Mouse (Mus musculus): Measurements from ENCODE around the gene Fxr2.

The Fxr2 gene

GRCm38 (mm10) chr11:69657462-69657881 is 24.7 kb downstream of the Fxr2 start:
- DNase-seq (ENCODE audit: low spot score in 2 of 2) = no peak

DNA sequence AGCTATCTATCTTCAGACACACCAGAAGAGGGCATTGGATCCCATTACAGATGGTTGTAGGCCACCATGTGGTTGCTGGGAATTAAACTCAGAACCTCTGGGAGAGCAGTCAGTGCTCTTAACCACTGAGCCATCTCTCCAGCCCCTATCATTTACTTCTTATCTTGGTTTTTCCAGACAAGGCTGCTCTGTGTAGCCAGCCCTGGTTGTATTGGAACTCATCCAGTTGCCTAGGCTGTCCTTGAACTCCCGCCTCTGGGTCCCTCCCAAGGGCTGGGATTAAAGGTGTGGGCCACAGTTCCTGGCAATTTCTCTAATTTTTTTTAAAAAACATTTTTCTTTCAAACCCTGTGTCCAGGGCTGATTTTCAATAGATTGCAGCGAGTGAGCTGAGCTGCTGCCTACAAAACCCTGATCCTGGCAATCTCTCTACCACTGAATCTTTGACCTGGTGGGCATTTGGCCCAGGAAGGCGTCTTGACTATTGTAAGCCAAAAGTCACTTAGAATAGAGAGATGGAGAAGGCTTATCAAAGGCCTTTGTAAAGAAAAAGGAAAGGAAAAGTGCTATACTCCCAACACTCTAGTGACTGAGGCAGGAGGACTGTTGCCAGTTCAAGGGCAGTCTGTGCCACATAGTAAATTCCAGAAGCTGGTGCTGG is 28.6 kb downstream of the Fxr2 start:
- DNase-seq (ENCODE audit: low spot score in 2 of 2) = no peak

DNA sequence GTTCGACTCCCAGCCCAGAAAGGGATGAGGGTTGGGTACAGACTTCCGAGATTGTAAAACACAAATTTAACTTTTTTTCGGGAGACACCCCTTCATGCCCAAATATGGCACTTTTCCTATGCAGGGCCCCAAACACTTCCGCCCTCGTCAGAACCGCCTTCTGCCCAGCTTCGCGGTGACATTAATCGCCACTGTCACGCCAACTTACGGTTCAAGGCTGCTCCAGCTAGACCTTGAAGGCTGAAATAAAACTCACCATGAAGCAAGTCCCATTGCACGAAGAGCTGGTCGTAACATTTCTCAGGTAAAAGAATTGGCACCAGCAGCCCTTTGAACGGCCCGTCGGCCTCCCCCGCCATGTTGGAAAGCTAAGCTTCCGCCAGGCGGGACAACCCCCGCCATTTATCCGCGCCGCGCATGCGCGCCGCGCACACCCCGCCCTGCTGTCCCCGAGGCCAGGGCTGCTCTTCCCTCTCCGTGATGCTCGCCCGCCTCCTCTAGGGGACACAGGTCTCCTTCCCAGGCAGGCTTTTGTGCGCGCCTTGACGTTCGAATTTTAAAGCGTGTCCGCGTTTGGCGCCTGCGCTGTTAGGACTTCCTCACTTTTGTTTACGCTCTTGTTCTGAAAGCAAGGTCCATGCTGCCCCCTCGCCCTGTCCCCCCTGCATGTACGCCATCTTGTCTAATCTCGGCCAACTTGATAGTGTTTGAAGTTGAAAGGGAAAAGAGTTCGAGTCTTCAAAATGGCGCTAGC is 29.6 kb downstream of the Fxr2 start, which contains the start of gene Mpdu1:
TSS of gene Mpdu1 (minus strand) at position 430 of the 754 bp plus-strand sequence.
- DNase-seq (ENCODE audit: low spot score in 2 of 2) = peak; percentile 93 to 97

DNA sequence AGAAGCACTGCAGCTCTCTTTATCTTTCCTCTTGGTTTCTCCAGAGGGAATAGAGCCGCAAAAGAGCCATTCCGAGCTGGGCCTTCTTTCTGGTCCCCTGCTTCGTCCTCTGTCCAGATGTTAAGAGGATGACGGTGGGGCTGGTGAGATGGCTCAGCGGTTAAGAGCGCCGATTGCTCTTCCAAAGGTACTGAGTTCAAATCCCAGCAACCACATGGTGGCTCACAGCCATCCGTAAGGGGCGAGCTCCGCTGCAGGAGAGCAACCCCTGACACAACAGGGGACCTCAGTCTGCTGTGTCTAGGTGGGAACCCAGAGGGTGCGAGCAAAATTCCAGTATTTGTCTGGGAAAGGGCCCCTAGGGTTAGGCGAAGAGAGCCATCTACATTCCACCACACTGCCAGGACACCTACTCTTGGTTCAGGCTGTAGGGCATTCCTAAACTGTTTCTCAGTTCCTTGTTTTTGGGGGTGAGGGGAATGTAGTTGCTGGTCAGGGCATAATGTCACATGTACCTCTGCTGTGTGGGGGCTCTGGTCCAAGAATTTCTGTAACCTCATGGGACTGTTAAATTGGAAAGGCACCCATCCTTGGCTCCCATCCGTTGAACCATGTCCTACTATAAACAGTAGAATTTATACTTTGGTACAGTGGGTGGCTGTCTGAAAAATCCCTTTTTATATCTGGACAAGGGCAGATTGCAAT is 30.3 kb downstream of the Fxr2 start:
- DNase-seq (ENCODE audit: low spot score in 2 of 2) = no peak

DNA sequence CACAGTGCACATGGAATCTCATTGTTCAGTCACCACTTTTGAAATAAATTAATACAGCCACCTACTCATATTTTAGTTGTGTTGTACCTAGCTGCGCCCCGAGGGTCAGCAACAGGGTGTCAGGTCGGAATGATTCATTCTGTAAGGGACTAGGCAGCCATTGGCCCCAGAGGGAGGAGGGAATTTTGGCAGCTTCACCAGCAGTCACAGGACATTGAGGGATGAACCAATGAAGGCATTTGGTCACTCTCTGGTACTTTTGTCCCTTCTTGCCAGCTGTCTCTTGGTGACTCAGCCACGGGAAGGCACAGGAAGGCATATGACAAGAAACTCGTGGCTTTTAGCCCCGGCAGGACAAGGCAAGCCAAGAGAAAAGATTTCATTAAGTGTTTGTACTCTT is 31.0 kb downstream of the Fxr2 start:
- DNase-seq (ENCODE audit: low spot score in 2 of 2) = no peak

- no peak for DNase-seq (ENCODE audit: low spot score in 2 of 2)
Measured at GRCm38 (mm10) chr11:69664841-69665240, 32.1 kb downstream of the Fxr2 start.

- DNase-seq (ENCODE audit: low spot score in 2 of 2) = no peak
Measured at GRCm38 (mm10) chr11:69665457-69665960, 32.7 kb downstream of the Fxr2 start.

GRCm38 (mm10) chr11:69665961-69666664 is 33.3 kb downstream of the Fxr2 start, which contains the start of gene Cd68:
TSS of gene Cd68 (minus strand) at chr11:69666153.
- DNase-seq (ENCODE audit: low spot score in 2 of 2) = peak; percentile 67 to 74

DNA sequence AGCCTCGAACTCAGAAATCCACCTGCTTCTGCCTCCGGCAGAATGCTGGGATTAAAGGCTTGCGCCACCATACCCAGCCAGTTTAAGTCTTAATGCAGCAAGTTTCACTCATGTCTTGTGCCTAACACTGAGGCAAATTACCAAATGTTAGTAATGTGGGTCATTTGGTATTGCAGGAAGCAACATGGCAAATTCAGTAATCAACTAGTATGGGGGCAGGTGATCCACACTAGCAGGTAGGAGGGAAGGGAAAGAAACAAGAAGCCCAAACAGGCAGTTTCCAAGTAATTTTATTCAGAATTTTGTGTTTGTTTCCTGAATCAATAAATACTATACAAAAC is 33.8 kb downstream of the Fxr2 start:
- no peak for DNase-seq (ENCODE audit: low spot score in 2 of 2)

- peak; percentile 93 to 98 for DNase-seq (ENCODE audit: low spot score in 2 of 2)
Measured at GRCm38 (mm10) chr11:69670786-69671725, 38.3 kb downstream of the Fxr2 start.

DNA sequence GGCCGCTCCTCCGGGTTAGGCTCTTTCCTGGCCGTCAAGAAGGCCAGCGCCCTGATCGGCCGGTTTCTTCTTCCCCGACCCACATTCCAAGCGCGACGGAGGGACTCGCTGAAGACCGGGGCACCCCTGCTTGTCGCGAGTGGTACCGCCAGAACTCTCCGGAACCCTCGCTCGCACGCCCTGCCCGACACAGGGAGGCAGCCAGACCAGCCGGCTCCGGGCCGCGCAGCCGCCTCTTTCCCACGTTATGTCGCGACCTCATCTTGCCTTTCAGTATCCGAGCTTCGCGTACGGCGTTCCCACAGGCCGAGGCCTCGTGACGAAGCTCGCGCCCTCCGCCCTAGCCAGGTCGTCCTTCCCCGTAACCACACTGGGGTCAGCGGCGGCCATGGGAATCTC is 38.9 kb downstream of the Fxr2 start:
- no peak for DNase-seq (ENCODE audit: low spot score in 2 of 2)

GRCm38 (mm10) chr11:69672211-69672706 is 39.5 kb downstream of the Fxr2 start, which contains the start of gene Eif4a1:
TSS of gene Eif4a1 (minus strand) at chr11:69672423.
- peak; percentile 99 to 100 for DNase-seq (ENCODE audit: low spot score in 2 of 2)

DNA sequence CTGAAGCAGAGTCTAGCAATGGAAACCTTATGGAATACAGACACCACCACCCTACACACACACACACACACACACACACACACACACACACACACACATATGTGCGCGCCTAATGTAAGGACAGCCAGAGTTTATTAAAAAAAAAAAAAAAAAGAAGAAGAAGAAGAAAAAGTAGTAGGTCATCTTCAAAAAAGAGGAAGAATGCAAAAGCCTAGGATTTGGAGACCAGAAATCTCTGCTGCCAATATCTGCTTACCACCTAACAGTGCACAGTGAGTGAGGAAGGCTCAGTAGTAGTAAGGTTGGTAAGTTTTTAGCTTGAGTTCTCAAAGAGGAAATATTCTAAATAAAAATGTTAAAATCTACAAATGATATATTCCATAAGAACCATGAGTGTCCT is 46.4 kb downstream of the Fxr2 start:
- no peak for DNase-seq (ENCODE audit: low spot score in 2 of 2)

- DNase-seq (ENCODE audit: low spot score in 2 of 2) = no peak
Measured at GRCm38 (mm10) chr11:69680136-69680855, 47.5 kb downstream of the Fxr2 start.

DNA sequence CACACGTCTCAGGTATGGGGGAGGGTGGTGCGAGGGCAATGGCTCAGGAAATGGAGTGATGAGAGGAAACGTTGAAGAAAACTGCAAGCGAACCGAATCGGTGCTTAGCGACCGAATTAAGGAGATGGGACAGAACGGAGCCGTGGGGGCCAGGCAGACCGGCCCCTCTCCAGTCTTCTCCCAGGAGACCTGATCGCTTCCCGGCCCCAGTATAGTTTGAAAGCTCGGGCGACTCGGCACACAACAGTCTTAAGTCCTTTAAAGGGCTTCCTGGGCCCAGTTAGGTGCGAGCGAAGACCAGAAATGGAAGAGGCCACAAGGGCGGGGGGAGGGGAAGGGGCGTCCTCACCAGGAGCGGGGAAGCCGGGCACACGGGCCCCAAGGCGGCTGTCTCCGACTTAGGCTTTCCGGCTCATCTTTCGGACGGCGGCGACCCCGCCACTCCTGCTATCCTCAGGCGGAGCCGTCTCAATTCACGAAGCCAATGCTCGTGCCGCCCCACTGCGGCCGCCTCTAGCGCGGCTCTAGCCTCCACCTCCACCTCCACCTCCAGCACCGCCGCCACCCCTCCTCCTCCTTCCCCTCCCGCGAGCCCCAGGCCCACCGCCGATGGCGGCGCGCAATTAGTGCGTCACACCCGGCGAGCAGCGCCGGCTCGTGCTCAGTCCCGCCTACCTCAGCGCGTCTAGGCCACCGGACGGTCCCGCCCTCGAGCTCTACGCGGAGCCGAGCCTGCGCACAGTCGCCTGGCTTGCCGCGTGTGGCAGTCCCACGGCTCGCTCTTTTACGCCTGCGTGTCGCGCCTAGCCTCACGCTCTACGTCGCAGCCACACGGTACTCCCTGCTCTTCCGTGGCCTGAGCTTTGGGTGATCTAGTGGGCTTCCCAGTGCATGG is 48.8 kb downstream of the Fxr2 start, which contains the start of gene Senp3:
TSS of gene Senp3 (minus strand) at position 771 of the 895 bp plus-strand sequence.
- peak; percentile 94 to 97 for DNase-seq (ENCODE audit: low spot score in 2 of 2)

GRCm38 (mm10) chr11:69682209-69682839 is 49.5 kb downstream of the Fxr2 start:
- no peak for DNase-seq (ENCODE audit: low spot score in 2 of 2)

- DNase-seq (ENCODE audit: low spot score in 2 of 2) = peak; percentile 88 to 96
Measured at GRCm38 (mm10) chr11:69682840-69683533, 50.2 kb downstream of the Fxr2 start.
